Mouse (Mus musculus) T-helper 2 cell (primary cell): Measurements from ENCODE around the gene Zbtb17.

Experiments used
- in situ Hi-C: fragments of 300-600 bp; cut with MboI, MseI; formaldehyde crosslinking; loops from one replicate; pipeline ENCODE4 v1.15.1; 2025; ENCODE audit warnings: high pct_unique_total_duplicates

Gene Zbtb17

DNA sequence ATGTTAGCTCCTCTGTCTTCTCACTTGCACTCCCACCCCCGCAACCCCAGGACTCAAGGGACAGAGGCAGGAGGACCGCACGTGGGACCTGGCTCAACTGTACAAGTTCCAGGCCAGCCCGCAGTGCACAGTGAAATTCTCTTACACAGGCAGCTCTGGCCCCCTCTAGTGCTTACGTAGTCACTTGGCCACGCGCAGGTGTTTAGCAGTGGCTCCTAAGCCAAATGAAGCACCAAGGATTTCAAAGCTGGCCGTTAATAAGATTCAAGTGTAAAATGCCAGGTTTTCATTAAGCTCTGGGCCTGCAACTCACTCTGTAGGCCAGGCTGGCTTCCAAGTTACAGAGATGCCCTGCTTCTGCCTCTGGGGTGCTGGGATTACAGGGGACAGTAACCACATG is 35.0 kb downstream of the Zbtb17 start:
- in situ Hi-C loops: no loop called here

DNA sequence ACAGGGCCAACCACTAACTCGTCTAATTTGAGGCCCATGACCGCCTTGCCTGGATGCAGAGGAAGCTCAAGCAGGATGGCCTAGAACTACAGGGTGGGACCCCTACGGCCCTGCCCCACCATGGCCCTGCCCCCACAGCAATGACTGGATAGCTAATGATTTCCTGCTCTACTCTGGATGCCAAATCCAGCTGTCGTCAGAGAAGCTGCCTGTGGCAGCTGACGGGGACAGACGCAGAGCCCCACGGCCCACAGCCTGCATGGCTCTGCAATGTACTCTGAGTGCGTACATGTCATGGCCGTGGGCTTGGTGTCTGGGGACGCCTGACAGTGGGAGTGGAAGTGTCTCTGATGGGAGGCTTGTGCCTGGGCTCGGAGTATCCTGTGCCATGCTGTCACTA is 39.6 kb downstream of the Zbtb17 start:
- in situ Hi-C loops: loop anchor here (10.0 kb wide), 1 partner anchor 79 kb away; no protein-coding TSS in a partner anchor

DNA sequence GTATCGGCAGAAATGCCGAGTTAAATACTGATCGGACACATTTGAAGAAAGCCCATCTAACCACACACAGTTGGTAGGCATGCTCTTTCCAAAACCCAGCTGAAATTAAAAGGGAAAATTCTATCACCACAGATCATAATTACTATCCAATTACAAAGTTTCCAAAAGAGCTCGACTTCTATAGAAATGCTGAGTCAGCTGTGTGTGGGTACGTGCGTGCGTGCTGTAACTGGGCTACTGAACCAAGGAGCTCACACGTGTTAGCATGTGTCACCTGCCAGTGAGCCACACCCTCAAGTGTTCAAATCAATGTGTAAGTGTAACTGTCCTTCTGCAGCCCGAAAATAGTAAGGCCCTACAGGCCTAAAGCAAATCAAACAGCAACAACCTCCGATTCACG is 43.1 kb downstream of the Zbtb17 start:
- in situ Hi-C loops: loop anchor here (5.0 to 10.0 kb wide), 2 partner anchors 80 to 83 kb away; no protein-coding TSS in a partner anchor

DNA sequence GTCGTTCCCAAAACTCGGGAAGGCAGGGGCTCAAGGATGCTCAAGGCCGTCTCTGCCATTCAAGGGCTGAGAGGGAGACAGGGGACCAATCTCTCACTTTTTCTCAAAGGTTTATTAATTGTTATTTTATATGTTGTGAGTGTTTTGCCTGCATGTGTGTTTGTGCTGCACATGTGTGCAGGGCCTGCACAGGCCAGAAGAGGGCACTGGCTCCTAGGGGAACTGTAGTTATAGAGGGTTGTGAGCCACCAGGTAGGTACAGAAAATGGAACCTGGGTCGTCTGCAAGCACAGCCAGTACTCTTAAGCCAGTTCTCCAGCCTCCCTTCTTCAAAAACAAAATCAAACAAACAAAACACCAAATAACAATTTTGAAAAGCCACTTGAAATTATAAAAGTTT is 44.2 kb downstream of the Zbtb17 start:
- in situ Hi-C loops: loop anchor here (5.0 to 10.0 kb wide), 2 partner anchors 79 to 84 kb away; no protein-coding TSS in a partner anchor

DNA sequence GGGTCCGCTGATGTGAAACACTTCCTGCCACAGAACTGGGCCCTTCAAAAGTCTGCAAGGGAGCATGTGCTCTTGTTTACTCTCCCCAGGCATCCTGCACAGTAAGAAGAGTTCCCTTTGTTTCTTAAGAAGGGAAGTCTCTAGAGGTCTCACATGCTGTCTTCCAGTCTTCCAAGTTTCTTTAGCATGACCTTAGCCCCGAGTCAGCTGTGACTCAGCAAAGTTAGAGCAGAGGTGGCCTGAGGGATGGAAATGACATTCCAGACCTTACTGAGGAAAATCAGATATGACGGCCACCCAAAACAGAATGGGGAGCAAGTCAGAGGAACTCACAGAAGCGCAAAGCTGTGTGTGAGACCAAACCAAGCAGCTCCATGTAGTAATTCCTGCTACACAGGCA is 56.2 kb downstream of the Zbtb17 start:
- in situ Hi-C loops: no loop called here

DNA sequence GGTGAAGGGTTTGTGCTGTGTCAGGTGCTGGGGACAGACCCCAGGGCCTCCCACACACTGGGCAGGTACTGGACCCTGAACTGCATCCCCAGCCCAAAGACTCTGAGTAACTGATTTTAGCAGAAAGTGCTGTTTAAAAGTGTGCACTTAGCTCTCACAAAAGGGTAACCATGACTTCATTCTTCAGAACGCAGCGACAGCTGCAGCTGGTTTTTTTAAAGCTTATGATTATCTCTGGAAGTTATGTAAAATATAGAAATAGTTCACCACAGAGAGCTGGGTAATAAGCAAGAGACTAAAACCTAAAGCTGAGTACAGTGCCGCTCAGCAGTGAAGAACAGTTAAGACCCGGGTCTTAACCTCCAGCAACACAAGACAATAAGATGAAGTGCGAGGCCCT is 56.6 kb downstream of the Zbtb17 start:
- in situ Hi-C loops: no loop called here

DNA sequence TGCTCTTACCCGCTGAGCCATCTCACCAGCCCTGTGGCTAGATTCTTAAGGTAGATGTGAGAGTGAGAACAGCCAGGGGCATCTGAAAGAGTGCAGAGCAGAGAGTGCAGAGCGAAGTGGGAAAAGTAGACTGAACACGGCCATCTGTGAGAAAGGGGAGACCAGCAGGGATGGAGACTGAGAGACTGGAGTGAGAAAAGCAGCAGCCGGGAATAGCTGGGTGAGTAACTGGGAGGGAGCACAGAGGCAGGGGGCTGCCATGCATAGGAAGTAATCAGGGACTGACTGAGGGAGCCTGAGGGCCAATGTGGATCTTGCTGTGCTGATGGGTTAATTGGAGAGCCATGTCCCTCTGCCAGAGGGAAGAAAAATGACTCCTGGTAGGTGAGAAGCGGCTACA is 58.3 kb downstream of the Zbtb17 start:
- in situ Hi-C loops: no loop called here

DNA sequence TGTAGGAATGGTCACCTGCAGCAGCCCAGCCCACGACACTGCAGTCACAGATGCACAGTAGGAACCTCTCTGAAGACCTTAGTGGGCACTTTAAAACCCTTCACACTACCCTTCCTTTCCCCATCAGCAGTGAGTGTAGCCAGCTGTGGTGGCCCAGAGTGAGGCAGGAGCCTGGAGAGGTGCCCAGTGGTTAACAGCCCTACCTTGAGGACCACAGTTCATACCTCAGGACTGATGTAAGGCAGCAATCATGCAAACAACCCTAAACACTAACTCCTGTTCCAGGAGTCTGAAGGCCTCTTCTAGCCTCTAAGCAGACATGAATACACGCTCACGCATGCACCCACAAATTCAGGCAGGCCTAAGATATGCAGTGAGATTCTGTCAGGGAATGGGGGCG is 60.0 kb downstream of the Zbtb17 start:
- in situ Hi-C loops: no loop called here

DNA sequence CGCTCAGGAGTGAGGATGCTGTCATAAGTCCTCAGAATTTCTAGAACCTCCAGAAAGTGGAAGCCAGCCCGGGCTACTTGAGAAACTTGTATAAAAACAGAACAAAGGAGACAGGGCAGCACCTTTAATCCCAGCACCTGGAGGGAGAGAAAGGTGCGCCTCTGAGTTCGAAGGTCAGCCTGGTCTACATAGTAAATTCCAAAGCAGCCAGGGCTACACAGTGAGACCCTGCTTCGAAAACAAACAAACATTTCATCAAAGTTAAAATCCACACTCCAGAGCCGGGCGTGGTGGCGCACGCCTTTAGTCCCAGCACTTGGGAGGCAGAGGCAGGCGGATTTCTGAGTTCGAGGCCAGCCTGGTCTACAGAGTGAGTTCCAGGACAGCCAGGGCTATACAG is 61.4 kb downstream of the Zbtb17 start:
- in situ Hi-C loops: no loop called here

DNA sequence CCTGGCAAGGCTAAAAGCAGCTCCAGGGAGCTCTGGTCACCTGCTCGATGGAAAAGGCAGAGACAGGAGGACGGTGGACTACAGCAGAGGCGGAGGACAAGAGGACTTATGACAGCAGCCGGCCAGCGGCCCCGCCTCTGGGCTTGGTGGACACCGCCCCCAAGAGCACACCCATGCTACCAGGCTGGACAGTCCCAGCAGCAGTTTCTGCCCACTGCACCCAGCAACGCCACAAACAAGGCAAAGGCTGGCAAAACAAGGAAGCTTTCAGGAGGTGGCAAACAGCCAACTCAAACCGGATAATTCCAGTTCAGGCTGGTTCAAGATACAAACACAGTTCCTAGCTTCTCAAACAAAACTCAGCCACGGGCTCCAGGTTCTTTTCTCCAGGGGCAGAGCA is 61.9 kb downstream of the Zbtb17 start:
- in situ Hi-C loops: no loop called here

DNA sequence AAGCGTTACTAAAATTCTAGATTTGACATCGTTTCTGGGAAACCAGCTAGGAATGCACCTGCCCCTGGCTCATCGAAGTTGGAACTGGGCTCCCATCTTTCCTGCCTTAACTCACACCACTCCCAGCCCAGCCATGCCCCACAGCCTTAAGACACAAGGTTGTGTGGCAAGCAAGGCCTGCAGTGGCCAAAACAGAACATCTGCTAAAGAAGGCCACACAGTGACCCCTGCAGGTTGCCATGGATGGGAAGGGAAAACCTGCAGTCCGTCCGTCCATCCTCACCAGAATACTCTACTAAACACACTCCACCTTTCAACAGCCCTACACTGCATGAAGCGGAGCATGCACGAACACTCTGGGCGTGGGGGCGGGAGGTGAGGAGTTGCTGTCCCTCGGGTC is 62.4 kb downstream of the Zbtb17 start:
- in situ Hi-C loops: no loop called here

DNA sequence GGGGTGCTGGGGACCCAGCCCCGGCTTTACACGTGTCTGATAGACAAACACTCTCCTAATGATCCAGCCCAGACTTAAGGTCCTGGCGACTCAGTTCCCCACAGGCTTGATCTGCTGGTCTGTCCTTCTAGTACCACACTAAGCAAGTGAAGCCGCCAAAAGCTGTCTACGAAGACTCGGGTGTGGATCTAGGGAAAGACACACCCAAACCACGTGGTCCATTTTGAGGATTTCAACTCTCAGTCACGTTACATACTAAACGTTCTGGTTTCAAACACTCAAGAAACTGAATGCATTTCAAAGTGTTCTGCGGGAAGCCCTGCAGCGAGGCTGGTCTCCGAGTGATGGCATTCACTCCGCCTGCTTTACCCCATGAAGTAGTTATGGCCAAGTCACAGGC is 66.0 kb downstream of the Zbtb17 start:
- in situ Hi-C loops: no loop called here

DNA sequence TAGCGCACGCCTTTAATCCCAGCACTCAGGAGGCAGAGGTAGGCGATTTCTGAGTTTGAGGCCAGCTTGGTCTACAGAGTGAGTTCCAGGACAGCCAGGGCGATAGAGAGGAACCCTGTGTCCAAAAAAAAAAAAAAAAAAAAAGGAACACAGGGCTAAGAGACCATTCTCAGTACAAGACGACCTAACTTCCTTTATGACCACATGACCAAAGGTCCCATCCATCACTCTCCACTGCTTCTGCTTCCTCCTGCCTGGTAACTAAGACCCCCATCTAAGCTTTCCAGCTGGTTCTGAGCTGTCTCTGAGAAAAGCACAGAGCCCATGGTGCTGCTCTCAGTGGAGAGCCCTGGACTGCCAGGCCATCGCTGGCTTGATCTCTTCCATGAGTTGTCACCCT is 67.7 kb downstream of the Zbtb17 start:
- in situ Hi-C loops: no loop called here

DNA sequence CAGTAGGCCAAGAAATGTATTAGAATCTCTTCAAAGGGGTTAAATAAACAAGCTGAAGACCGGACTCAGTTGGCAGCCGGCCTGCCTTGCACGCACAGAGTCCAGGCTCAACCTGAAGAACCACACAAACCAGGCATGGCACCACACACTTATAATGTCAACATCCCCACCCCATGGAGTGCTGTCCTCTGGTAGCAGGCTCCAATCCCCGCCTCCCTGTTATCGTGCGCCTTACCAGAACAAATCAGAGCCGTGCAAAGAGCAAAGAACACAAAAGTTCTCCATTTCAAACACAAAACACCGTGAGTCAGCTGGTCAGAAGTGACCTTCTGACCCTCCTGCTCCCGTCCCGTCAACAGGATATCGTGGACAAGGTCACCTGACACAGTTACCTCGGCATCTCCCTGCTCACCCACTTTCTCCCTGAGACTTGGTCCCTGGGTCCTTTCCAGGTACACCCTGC is 69.8 kb downstream of the Zbtb17 start:
- in situ Hi-C loops: no loop called here
